Mouse (Mus musculus) testis, adult 2 months (tissue): ENCODE data around the gene Rpl18a. TPM values are rescaled to one million over a fixed set of nuclear protein-coding genes. Genes with fewer than 3 reads are reported as not detected.
A peak's percentile ranks its signal among the peaks of the same experiment; 100 is the strongest.

Experiments
- H3K27ac ChIP-seq: fragments of 200-500 bp; 2 replicates; pipeline ENCODE4 v1.5.1; 2012; ENCODE audit warnings: low read depth, low read length; ENCODE audit not compliant: control insufficient read depth, insufficient read depth
- H3K27me3 ChIP-seq: fragments of 200-500 bp; 2 replicates; pipeline ENCODE4 v1.6.1; 2012; ENCODE audit warnings: mild to moderate bottlenecking, low read length, moderate library complexity; ENCODE audit not compliant: control insufficient read depth, insufficient read depth
- H3K36me3 ChIP-seq: fragments of 200-500 bp; 2 replicates; pipeline ENCODE4 v1.6.1; 2012; ENCODE audit warnings: mild to moderate bottlenecking, low read length; ENCODE audit not compliant: control insufficient read depth, insufficient read depth
- H3K4me1 ChIP-seq: fragments of 200-500 bp; 2 replicates; pipeline ENCODE4 v1.6.1; 2012; ENCODE audit warnings: low read length; ENCODE audit not compliant: control insufficient read depth, insufficient read depth
- H3K4me3 ChIP-seq: fragments of 200-500 bp; 2 replicates; pipeline ENCODE4 v1.5.1; 2012; ENCODE audit warnings: low read depth, mild to moderate bottlenecking, low read length, moderate library complexity, mixed read lengths; ENCODE audit not compliant: control insufficient read depth
- CTCF ChIP-seq: fragments of 200-500 bp; IDR thresholded peaks from 2 replicates; pipeline ENCODE4 v1.5.1; 2012; ENCODE audit warnings: low read depth, mild to moderate bottlenecking, inconsistent platforms, low read length, moderate library complexity; ENCODE audit not compliant: control insufficient read depth, insufficient read depth, insufficient replicate concordance
- POLR2A ChIP-seq: fragments of 200-500 bp; IDR thresholded peaks from 2 replicates; pipeline ENCODE4 v1.6.1; 2012; ENCODE audit warnings: low read depth, mild to moderate bottlenecking, inconsistent platforms, low read length, moderate library complexity; ENCODE audit not compliant: control insufficient read depth
- polyA plus RNA-seq: library from polyadenylated mRNA; depleted of rRNA; stranded (reverse); fragments of >200 nt; gene quantifications from 2 replicates; pipeline ENCODE4 v1.2.3, GENCODE M21; 2012

Gene Rpl18a
- polyA plus RNA-seq, 1 experiment = 1,162 TPM

GRCm38 (mm10) chr8:70878178-70878577 lies 19.0 kb downstream of the Rpl18a start:
- Histone ChIP-seq H3K36me3 (no peaks in the 10 kb centered on the region), H3K4me1 (peaks cover 3% of the 10 kb centered on the region; the same call in 1 of the 2 replicates), H3K4me3 (no peak overlapping the region), H3K27ac (no peak overlapping the region), H3K27me3 (no peaks in the 10 kb centered on the region)
- no peak for TF ChIP-seq CTCF
- TF ChIP-seq POLR2A = no peak

DNA sequence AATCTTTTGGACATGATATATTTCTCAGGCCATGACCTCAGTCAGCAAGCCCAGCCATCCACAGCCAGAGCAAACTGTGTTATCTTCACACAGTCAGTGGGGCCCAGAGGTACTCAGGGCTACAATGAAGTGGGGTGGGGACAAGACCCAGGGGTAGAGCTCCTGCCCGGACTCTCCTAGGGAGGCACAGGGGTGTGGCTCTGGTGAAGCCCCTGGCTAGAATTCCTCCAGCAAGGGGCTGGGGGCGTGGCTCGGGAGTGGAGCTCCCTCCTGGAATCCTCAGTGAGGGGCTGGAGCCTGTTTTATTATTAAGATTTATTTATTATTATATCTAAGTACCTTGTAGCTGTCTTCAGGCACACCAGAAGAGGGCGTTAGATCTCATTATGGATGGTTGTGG lies 20.8 kb downstream of the Rpl18a start:
- TF ChIP-seq CTCF (no peak), POLR2A (no peak)
- no peaks in the 10 kb centered on the region for H3K36me3 ChIP-seq
- H3K4me1 ChIP-seq = peaks cover 7% of the 10 kb centered on the region
- no peaks in the 10 kb centered on the region for H3K27me3 ChIP-seq
- H3K27ac ChIP-seq = no peak overlapping the region
- H3K4me3 ChIP-seq = no peak overlapping the region

DNA sequence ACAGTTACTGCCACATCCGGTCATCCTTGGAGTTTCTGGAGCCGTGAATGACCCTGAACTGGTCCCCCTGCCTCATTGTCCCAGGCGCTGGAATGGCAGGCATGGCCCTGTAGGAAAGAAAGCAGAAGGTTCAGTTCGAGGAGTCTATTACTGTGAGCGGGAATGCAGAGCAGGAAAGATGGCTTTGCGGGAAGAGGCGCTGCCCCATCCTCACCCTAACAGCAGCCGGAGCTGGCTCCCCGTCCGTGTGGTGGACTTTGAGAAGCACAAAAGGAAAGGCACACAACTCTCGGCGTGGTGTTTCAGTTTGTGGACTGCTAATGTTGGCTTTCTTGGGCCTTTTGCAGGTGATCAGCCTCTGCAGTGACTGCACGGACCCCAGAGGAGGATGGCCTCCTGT lies 22.8 kb downstream of the Rpl18a start:
- Histone ChIP-seq H3K4me1 (peaks cover 7% of the 10 kb centered on the region), H3K27me3 (no peaks in the 10 kb centered on the region), H3K36me3 (no peaks in the 10 kb centered on the region), H3K4me3 (peak overlapping the region; percentile 11; the same call in 1 of the 2 replicates), H3K27ac (no peak overlapping the region)
- TF ChIP-seq CTCF (no peak), POLR2A (no peak)

DNA sequence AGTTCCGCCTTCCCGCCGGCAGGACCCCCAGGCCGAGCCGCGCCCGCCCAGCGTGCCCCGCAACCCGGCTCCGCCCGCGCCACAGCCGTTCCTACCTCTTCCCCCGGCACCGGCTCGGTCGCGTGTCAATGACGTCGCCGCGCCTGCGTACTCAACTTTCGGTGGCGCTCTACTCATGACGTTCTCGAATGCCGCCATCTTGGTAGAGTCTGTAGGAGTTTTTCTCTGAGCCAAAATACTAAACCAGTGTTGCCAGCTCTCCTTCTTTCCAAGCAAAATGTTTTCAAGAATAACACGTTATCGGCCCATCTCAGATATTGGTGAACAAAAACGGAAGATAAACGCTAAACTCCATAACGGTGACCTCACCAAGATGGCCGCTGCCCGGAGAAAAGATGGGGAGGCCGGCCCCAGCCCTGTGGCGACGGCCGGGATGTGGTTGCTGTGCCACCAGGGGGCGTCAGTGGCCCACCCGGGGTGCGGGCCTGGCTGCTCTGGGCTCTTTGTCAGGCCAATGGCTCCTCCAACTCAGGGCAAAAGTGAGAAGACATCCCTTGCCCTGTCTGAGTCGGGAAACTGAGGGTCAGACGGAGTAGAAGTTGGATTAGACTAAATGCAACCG lies 23.7 kb downstream of the Rpl18a start, which contains the start of gene Ccdc124:
Gene Ccdc124, minus strand, starts transcription at position 572 of the 622 bp plus-strand sequence.
- Histone ChIP-seq H3K36me3 (no peaks in the 10 kb centered on the region), H3K4me3 (peak within 1 kb of the TSS; percentile 90), H3K4me1 (peaks cover 12% of the 10 kb centered on the region), H3K27me3 (no peaks in the 10 kb centered on the region), H3K27ac (peak within 1 kb of the TSS; percentile 89)
- peak; percentile 50; the same call in 1 of the 2 replicates for TF ChIP-seq POLR2A
- peak; percentile 81 for TF ChIP-seq CTCF

DNA sequence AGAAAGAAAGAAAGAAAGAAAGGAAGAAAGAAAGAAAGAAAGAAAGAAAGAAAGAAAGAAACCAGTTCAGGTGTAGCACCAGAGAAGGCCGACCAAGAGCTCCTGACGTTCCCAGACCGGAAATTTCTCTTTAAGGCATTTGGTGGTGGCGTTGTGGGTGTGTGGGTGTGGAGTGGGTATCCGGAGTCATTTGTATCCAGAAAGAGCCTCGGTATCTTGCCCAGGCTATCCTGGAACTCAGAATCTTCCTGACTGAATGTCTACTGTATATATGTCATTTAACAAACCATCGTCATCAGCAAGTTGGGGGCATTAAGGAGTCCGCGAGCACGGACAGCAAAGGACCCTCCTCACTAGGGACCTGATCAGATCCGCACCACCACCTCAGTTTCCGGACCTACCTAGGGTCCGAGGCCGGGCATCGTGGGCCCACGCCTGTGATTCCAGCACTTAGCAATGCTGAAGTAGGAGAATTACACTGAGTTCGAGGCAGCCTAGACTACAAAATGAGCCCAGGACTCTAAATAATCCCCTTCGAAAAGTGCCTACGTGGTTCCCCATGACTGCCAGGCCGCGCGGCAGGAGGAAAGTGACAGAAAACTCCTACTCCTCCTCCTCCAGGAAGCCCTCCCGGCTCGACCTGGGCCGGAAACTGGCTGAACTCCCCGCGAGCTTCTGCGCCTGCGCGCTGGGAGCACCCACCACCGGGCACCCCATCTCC lies 24.4 kb downstream of the Rpl18a start:
- Histone ChIP-seq H3K4me3 (peak overlapping the region; percentile 90), H3K27me3 (no peaks in the 10 kb centered on the region), H3K27ac (peak overlapping the region; percentile 89), H3K36me3 (no peaks in the 10 kb centered on the region), H3K4me1 (peaks cover 17% of the 10 kb centered on the region)
- no peak for TF ChIP-seq POLR2A

DNA sequence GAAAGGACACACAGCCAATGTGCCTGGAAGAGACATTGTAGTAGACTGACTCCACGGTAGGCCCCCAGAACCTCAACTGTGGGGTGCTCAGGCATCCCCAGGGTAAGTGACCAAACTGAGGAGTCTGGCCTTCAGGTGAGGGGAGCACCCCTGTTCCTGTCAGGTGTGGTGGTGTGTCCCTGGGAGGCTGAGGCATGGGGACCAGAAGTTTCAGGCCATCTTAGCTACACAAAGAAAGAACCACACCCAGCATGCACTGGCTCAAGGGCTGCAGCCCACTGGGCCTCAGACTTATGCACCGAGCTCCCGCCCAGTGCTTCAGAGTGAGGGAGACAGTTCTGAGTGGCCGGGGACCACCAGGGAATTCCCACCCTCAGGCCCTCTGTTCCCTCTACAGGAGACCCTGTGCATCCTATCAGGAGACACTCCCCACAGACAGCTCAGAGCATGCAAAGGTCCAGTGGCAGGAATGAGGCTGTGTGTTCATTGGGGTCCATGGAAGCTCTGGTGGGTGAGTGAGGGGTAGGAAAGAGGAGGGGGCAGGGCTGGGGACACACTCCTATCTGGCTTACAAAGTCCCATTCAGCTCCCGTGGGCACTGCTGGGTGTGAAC lies 25.9 kb downstream of the Rpl18a start:
- Histone ChIP-seq H3K4me1 (peaks cover 17% of the 10 kb centered on the region), H3K27ac (no peak overlapping the region), H3K27me3 (no peaks in the 10 kb centered on the region), H3K4me3 (no peak overlapping the region), H3K36me3 (no peaks in the 10 kb centered on the region)
- TF ChIP-seq CTCF (no peak), POLR2A (no peak)

- peak; percentile 80; the same call in 1 of the 2 replicates for TF ChIP-seq CTCF
- 0 out of 2 replicates have a peak, but pooled peaks have one; percentile 14 for TF ChIP-seq POLR2A
- Histone ChIP-seq H3K27ac (no peak overlapping the region), H3K27me3 (no peaks in the 10 kb centered on the region), H3K4me1 (peaks cover 29% of the 10 kb centered on the region), H3K4me3 (peak overlapping the region; percentile 72), H3K36me3 (no peaks in the 10 kb centered on the region)
These were observed 27.6 kb downstream of the Rpl18a start for GRCm38 (mm10) chr8:70869601-70870041.

GRCm38 (mm10) chr8:70869199-70869571 lies 28.0 kb downstream of the Rpl18a start:
- no peak for TF ChIP-seq CTCF
- no peak for TF ChIP-seq POLR2A
- Histone ChIP-seq H3K27ac (peak overlapping the region; percentile 23; the same call in 1 of the 2 replicates), H3K4me1 (peaks cover 30% of the 10 kb centered on the region), H3K27me3 (peaks cover under 1% of the 10 kb centered on the region; the same call in 1 of the 2 replicates), H3K4me3 (peak overlapping the region; percentile 72), H3K36me3 (no peaks in the 10 kb centered on the region)
